Mouse (Mus musculus): ENCODE results near the gene Ppp1r16b. TPM values are rescaled to one million over a fixed set of nuclear protein-coding genes. Genes with fewer than 3 reads are reported as not detected.

Ppp1r16b gene
- total and polyA plus RNA-seq, 3 experiments: 0.16 to 0.75 TPM; not detected in 1

DNA sequence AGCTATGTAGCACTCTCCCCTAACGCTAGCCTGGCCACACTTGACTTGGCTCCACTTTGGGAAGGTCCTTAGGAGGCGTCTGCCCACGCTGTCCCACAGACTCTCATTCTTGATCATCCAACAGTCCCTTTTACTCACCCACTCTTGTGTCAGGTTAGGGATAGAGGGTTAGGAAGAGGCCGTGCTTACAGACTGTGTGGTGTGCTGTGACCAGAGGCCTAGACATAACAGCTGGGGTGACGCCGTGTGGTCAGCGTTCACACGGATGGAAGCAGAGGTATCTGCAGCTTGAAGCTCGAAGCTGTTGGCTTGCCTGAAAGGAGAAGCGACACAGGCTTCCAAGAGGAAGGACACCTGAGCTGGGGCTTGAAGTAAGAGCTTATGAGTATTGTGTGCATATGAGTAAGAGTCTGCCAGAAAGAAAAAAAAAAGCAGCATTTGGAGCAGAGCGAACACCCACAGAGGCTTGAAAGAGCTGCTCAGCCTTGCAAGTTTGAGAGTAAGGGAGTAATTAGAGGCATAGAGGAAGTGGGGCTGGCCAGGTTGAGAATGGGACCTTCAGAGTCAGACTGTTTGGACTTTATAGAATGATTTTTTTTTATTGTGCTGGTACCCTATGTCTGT, 78.4 kb downstream of the Ppp1r16b start:
- no peaks in the 10 kb centered on the region for H3K4me1 ChIP-seq (ENCODE audit: insufficient read depth, low read depth, low read length)
- no peak for ATAC-seq (ENCODE audit: extremely low read depth, insufficient number of reproducible peaks, low FRiP score, poor library complexity, severe bottlenecking)
- TF ChIP-seq GATA1 (IDR thresholded peaks at IDR 0.05; ENCODE audit: borderline replicate concordance, low read length): no peak
- no peak for TF ChIP-seq GATA2 (IDR thresholded peaks at IDR 0.05; ENCODE audit: borderline replicate concordance, low read depth, low read length)
- no peak for TF ChIP-seq POLR2AphosphoS5 (IDR thresholded peaks at IDR 0.05; ENCODE audit: insufficient replicate concordance, low read depth, low read length)
- no peak for TF ChIP-seq CTCF (IDR thresholded peaks at IDR 0.05; ENCODE audit: low read depth, low read length)
- H3K9me3 ChIP-seq (replicated peaks): peaks cover 2% of the 10 kb centered on the region; the same call in 1 of the 2 replicates
- no peak for DNase-seq (ENCODE audit: low spot score)
- no peaks in the 10 kb centered on the region for H3K36me3 ChIP-seq (replicated peaks)
- no peak overlapping the region for H3K4me3 ChIP-seq (ENCODE audit: low read depth, low read length)
- peaks cover 5% of the 10 kb centered on the region; the same call in 1 of the 2 replicates for H3K27me3 ChIP-seq (ENCODE audit: insufficient read depth, low read length)

GRCm38 (mm10) chr2:158745049-158745482, 79.9 kb downstream of the Ppp1r16b start:
- Histone ChIP-seq H3K27me3 (ENCODE audit: insufficient read depth, low read length) (peaks cover 3% of the 10 kb centered on the region; the same call in 1 of the 2 replicates), H3K36me3 (replicated peaks) (no peaks in the 10 kb centered on the region), H3K9me3 (replicated peaks) (peaks cover 2% of the 10 kb centered on the region; the same call in 1 of the 2 replicates), H3K4me1 (ENCODE audit: insufficient read depth, low read depth, low read length) (no peaks in the 10 kb centered on the region), H3K4me3 (ENCODE audit: low read depth, low read length) (no peak overlapping the region)
- peak; percentile 48; the same call in 1 of the 2 replicates for ATAC-seq (ENCODE audit: extremely low read depth, insufficient number of reproducible peaks, low FRiP score, poor library complexity, severe bottlenecking)
- TF ChIP-seq CTCF (IDR thresholded peaks at IDR 0.05; ENCODE audit: low read depth, low read length): peak; percentile 57
- TF ChIP-seq GATA2 (IDR thresholded peaks at IDR 0.05; ENCODE audit: borderline replicate concordance, low read depth, low read length): no peak
- DNase-seq (ENCODE audit: low spot score): peak; percentile 45

GRCm38 (mm10) chr2:158746164-158746563, 81.0 kb downstream of the Ppp1r16b start:
- TF ChIP-seq GATA2 (IDR thresholded peaks at IDR 0.05; ENCODE audit: borderline replicate concordance, low read depth, low read length): no peak
- TF ChIP-seq POLR2AphosphoS5 (IDR thresholded peaks at IDR 0.05; ENCODE audit: insufficient replicate concordance, low read depth, low read length): no peak
- no peak for TF ChIP-seq GATA1 (IDR thresholded peaks at IDR 0.05; ENCODE audit: borderline replicate concordance, low read length)
- no peak for TF ChIP-seq CTCF (IDR thresholded peaks at IDR 0.05; ENCODE audit: low read depth, low read length)
- TF ChIP-seq TAL1 (conservative IDR thresholded peaks at IDR 0.05; ENCODE audit: low read depth, low read length): no peak
- no peak for ATAC-seq (ENCODE audit: extremely low read depth, insufficient number of reproducible peaks, low FRiP score, poor library complexity, severe bottlenecking)

DNA sequence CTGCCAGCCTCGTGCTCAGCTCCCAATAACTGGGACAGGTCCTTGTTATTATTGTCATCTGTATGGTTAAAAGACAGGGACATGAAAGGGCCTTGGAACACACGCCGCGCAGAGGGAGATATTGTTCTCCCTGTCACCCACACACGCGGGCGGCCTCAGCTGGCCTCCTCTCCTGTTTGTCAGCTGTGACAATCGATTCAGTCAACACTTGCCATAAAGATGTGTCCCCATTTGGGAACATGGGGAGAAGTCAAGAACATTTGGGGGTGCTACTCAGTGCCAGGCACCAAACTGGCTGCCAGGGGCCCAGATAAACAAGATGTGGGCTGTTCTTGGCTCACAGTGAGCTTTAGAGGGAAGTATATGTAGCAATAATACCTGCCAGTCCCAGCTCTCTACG, 84.2 kb downstream of the Ppp1r16b start:
- H3K27me3 ChIP-seq (ENCODE audit: insufficient read depth, low read length): peaks cover 11% of the 10 kb centered on the region; the same call in 1 of the 2 replicates
- no peaks in the 10 kb centered on the region for H3K4me1 ChIP-seq (ENCODE audit: insufficient read depth, low read depth, low read length)
- ATAC-seq (ENCODE audit: extremely low read depth, insufficient number of reproducible peaks, low FRiP score, poor library complexity, severe bottlenecking): no peak
- H3K36me3 ChIP-seq (replicated peaks): no peaks in the 10 kb centered on the region
- TF ChIP-seq GATA2 (IDR thresholded peaks at IDR 0.05; ENCODE audit: borderline replicate concordance, low read depth, low read length) (no peak), TAL1 (conservative IDR thresholded peaks at IDR 0.05; ENCODE audit: low read depth, low read length) (no peak), POLR2AphosphoS5 (IDR thresholded peaks at IDR 0.05; ENCODE audit: insufficient replicate concordance, low read depth, low read length) (no peak), CTCF (IDR thresholded peaks at IDR 0.05; ENCODE audit: low read depth, low read length) (no peak), GATA1 (IDR thresholded peaks at IDR 0.05; ENCODE audit: borderline replicate concordance, low read length) (no peak)
- H3K4me3 ChIP-seq (ENCODE audit: low read depth, low read length): no peak overlapping the region
- H3K9me3 ChIP-seq (replicated peaks): no peaks in the 10 kb centered on the region
- DNase-seq (ENCODE audit: low spot score): no peak

More at GRCm38 (mm10) chr2:158746164-158746563, 81.0 kb downstream of the Ppp1r16b start:
- Histone ChIP-seq H3K36me3 (replicated peaks) (no peaks in the 10 kb centered on the region), H3K4me3 (ENCODE audit: low read depth, low read length) (no peak overlapping the region), H3K27me3 (ENCODE audit: insufficient read depth, low read length) (peaks cover 9% of the 10 kb centered on the region; the same call in 1 of the 2 replicates), H3K4me1 (ENCODE audit: insufficient read depth, low read depth, low read length) (no peaks in the 10 kb centered on the region), H3K9me3 (replicated peaks) (peaks cover 2% of the 10 kb centered on the region; the same call in 1 of the 2 replicates)
- DNase-seq (ENCODE audit: low spot score): no peak

GRCm38 (mm10) chr2:158760231-158760630, 95.0 kb downstream of the Ppp1r16b start:
- DNase-seq (ENCODE audit: low spot score): no peak
- TF ChIP-seq GATA2 (IDR thresholded peaks at IDR 0.05; ENCODE audit: borderline replicate concordance, low read depth, low read length) (no peak), TAL1 (conservative IDR thresholded peaks at IDR 0.05; ENCODE audit: low read depth, low read length) (no peak), POLR2AphosphoS5 (IDR thresholded peaks at IDR 0.05; ENCODE audit: insufficient replicate concordance, low read depth, low read length) (no peak), GATA1 (IDR thresholded peaks at IDR 0.05; ENCODE audit: borderline replicate concordance, low read length) (no peak), CTCF (IDR thresholded peaks at IDR 0.05; ENCODE audit: low read depth, low read length) (no peak)
- no peaks in the 10 kb centered on the region for H3K4me1 ChIP-seq (ENCODE audit: insufficient read depth, low read depth, low read length)
- no peak for ATAC-seq (ENCODE audit: extremely low read depth, insufficient number of reproducible peaks, low FRiP score, poor library complexity, severe bottlenecking)
- H3K36me3 ChIP-seq (replicated peaks): no peaks in the 10 kb centered on the region
- no peak overlapping the region for H3K4me3 ChIP-seq (ENCODE audit: low read depth, low read length)
- no peaks in the 10 kb centered on the region for H3K9me3 ChIP-seq (replicated peaks)
- H3K27me3 ChIP-seq (ENCODE audit: insufficient read depth, low read length): peaks cover 40% of the 10 kb centered on the region

GRCm38 (mm10) chr2:158762339-158762738, 97.1 kb downstream of the Ppp1r16b start:
- peaks cover under 1% of the 10 kb centered on the region for H3K4me1 ChIP-seq (ENCODE audit: insufficient read depth, low read depth, low read length)
- H3K36me3 ChIP-seq (replicated peaks): no peaks in the 10 kb centered on the region
- TF ChIP-seq GATA1 (IDR thresholded peaks at IDR 0.05; ENCODE audit: borderline replicate concordance, low read length) (no peak), CTCF (IDR thresholded peaks at IDR 0.05; ENCODE audit: low read depth, low read length) (no peak), GATA2 (IDR thresholded peaks at IDR 0.05; ENCODE audit: borderline replicate concordance, low read depth, low read length) (no peak), POLR2AphosphoS5 (IDR thresholded peaks at IDR 0.05; ENCODE audit: insufficient replicate concordance, low read depth, low read length) (no peak), TAL1 (conservative IDR thresholded peaks at IDR 0.05; ENCODE audit: low read depth, low read length) (no peak)
- H3K4me3 ChIP-seq (ENCODE audit: low read depth, low read length): no peak overlapping the region
- ATAC-seq (ENCODE audit: extremely low read depth, insufficient number of reproducible peaks, low FRiP score, poor library complexity, severe bottlenecking) (no peak), DNase-seq (ENCODE audit: low spot score) (no peak)
- peaks cover 32% of the 10 kb centered on the region for H3K27me3 ChIP-seq (ENCODE audit: insufficient read depth, low read length)
- no peaks in the 10 kb centered on the region for H3K9me3 ChIP-seq (replicated peaks)
